Mouse (Mus musculus) kidney, adult 9 months (tissue): ENCODE data around the gene AI661453.
"Not testable (repeated sequence)": the region's sequence is repeated elsewhere in the genome, so short reads cannot be mapped to it uniquely, and the experiment has no call there.

Experiments used
- DNase-seq: peaks from one replicate; pipeline ENCODE4 v3.0.0; 2022

AI661453 gene

GRCm38 (mm10) chr17:47436156-47436906 lies at the start of gene AI661453:
Gene AI661453, plus strand, starts transcription at chr17:47436615.
- DNase-seq: peak; percentile 68

- peak; percentile 62 for DNase-seq
These were observed 49.8 kb upstream of the AI661453 start for GRCm38 (mm10) chr17:47386649-47387048.

- DNase-seq: peak; percentile 34
These were observed 42.1 kb upstream of the AI661453 start for GRCm38 (mm10) chr17:47394223-47394869.

- peak; percentile 69 for DNase-seq
These were observed 41.0 kb upstream of the AI661453 start for GRCm38 (mm10) chr17:47395376-47395913.

GRCm38 (mm10) chr17:47399091-47399490 lies 37.3 kb upstream of the AI661453 start:
- no peak for DNase-seq

- DNase-seq: no peak
These were observed 36.0 kb upstream of the AI661453 start, which contains the start of gene Guca1a for GRCm38 (mm10) chr17:47400451-47400850. Gene Guca1a, minus strand, starts transcription at chr17:47400584.

- DNase-seq: no peak
These were observed 28.5 kb upstream of the AI661453 start for GRCm38 (mm10) chr17:47407717-47408557.

- DNase-seq: peak; percentile 73
These were observed 27.9 kb upstream of the AI661453 start for GRCm38 (mm10) chr17:47408558-47408898.

- DNase-seq: not testable (repeated sequence)
These were observed 26.2 kb upstream of the AI661453 start for GRCm38 (mm10) chr17:47409897-47410861.

- no peak for DNase-seq
These were observed 16.2 kb upstream of the AI661453 start for GRCm38 (mm10) chr17:47420195-47420594.

- DNase-seq: no peak
These were observed 14.8 kb upstream of the AI661453 start for GRCm38 (mm10) chr17:47421566-47421965.

- not testable (repeated sequence) for DNase-seq
These were observed 13.8 kb upstream of the AI661453 start for GRCm38 (mm10) chr17:47422616-47423015.

GRCm38 (mm10) chr17:47424186-47424585 lies 12.2 kb upstream of the AI661453 start:
- DNase-seq: no peak

GRCm38 (mm10) chr17:47427316-47427715 lies 9.1 kb upstream of the AI661453 start:
- no peak for DNase-seq

- DNase-seq: no peak
These were observed 7.5 kb upstream of the AI661453 start for GRCm38 (mm10) chr17:47428831-47429304.

GRCm38 (mm10) chr17:47430815-47431214 lies 5.6 kb upstream of the AI661453 start:
- DNase-seq: no peak

GRCm38 (mm10) chr17:47436907-47437547 lies 612 bp downstream of the AI661453 start, which contains the start of gene 1700001C19Rik:
Gene 1700001C19Rik, minus strand, starts transcription at chr17:47437376.
- DNase-seq: no peak

- DNase-seq: no peak
These were observed 2.2 kb downstream of the AI661453 start for GRCm38 (mm10) chr17:47438611-47439010.

- no peak for DNase-seq
These were observed 3.1 kb downstream of the AI661453 start for GRCm38 (mm10) chr17:47439396-47440028.

GRCm38 (mm10) chr17:47440359-47440890 lies 4.0 kb downstream of the AI661453 start:
- DNase-seq: peak; percentile 51
